Mouse (Mus musculus): ENCODE measurements at regions not wholly inside any gene's neighbourhood (a gene's known extent, or its start where the extent isn't known, plus 50 kb on each side); places are given as distances from the start of the nearest gene placed in this dataset.

DNA sequence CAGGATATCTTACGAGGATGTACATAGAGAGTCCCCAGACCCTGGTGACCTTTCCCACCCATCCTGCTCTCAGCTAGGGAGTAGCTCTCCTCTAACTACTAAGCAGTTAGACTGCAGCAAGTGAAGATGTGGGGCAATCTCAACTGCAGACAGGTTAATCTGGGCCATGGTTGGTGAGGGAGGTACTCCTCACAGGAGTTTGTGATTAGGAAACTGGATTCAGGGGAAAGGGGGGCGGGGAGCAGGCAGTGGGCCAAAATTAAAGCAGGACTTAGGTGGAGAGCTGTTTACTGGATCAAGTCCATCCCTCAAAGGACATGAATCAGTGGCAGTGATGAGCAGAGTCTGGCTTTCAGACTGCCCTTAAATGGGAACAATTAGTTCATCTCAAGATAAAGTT is 374.6 kb upstream of the Xrcc4 start:
- no peak overlapping the region for H3K4me3 ChIP-seq (replicated peaks; ENCODE audit: insufficient read depth, low read depth, low read length)
- WGBS: 84% methylated on average over 2 of the region's 2 CpGs

DNA sequence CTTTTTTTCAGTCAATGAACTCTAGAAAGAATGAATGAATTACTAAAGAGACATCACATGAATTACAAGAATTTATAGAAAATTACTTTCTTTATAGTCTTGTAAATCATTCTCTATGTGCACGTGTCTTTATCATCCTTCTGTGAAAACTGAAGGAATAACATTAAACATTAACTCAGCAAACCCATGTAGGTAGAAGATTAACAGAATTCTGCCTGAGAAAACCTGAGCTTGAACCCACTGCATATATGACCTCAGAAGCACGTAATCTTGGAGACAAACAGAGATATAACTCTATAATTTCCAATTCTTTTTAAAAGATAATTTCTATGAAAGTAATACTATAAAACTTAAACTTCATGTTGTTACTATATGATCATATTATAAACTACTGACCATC is 374.0 kb upstream of the Xrcc4 start:
- 87% methylated on average over 2 of the region's 2 CpGs for WGBS
- Histone ChIP-seq H3K4me1 (ENCODE audit: control insufficient read depth, insufficient read depth, low read length) (no peaks in the 10 kb centered on the region), H3K4me3 (replicated peaks; ENCODE audit: insufficient read depth, low read depth, low read length) (no peak overlapping the region), H3K27ac (ENCODE audit: insufficient read depth, low read length) (no peak overlapping the region), H3K27me3 (ENCODE audit: control insufficient read depth, insufficient read depth, low read length) (no peaks in the 10 kb centered on the region)
- DNase-seq: no peak
- TF ChIP-seq CTCF (IDR thresholded peaks at IDR 0.05; ENCODE audit: borderline replicate concordance, insufficient read depth, low read depth, low read length): no peak
- no peak for TF ChIP-seq POLR2A (IDR thresholded peaks at IDR 0.05; ENCODE audit: borderline replicate concordance, insufficient read depth, low read length)

More for the DNA sequence above, 374.6 kb upstream of the Xrcc4 start:
- no peak overlapping the region for H3K27ac ChIP-seq (ENCODE audit: insufficient read depth, low read length)
- DNase-seq: no peak
- no peak for TF ChIP-seq CTCF (IDR thresholded peaks at IDR 0.05; ENCODE audit: borderline replicate concordance, insufficient read depth, low read depth, low read length)
- no peak for TF ChIP-seq POLR2A (IDR thresholded peaks at IDR 0.05; ENCODE audit: borderline replicate concordance, insufficient read depth, low read length)
- no peaks in the 10 kb centered on the region for H3K4me1 ChIP-seq (ENCODE audit: control insufficient read depth, insufficient read depth, low read length)
- H3K27me3 ChIP-seq (ENCODE audit: control insufficient read depth, insufficient read depth, low read length): no peaks in the 10 kb centered on the region

DNA sequence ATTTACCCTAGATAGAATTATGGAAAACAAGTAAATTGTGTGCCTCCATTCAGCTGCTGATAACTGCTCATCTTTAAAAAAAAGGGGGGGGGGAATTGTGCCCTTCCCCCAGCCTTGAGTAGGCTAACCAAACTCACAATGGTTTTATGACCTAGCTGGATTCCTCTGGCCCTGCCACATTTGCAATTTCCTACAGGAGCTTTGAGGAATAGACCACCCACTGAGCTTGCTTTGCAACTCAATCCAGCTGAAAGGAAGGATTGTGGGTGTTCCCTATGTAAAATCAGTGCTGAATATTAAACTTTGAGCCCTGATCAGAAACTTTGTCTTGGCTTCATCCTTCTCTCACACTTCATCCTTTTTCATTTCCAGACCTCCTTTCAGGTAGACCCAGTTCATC is 365.2 kb upstream of the Xrcc4 start:
- TF ChIP-seq CTCF (IDR thresholded peaks at IDR 0.05; ENCODE audit: borderline replicate concordance, insufficient read depth, low read depth, low read length) (no peak), POLR2A (IDR thresholded peaks at IDR 0.05; ENCODE audit: borderline replicate concordance, insufficient read depth, low read length) (no peak)
- DNase-seq: no peak
- H3K27ac ChIP-seq (ENCODE audit: insufficient read depth, low read length): no peak overlapping the region
- no peaks in the 10 kb centered on the region for H3K4me1 ChIP-seq (ENCODE audit: control insufficient read depth, insufficient read depth, low read length)
- H3K4me3 ChIP-seq (replicated peaks; ENCODE audit: insufficient read depth, low read depth, low read length): no peak overlapping the region
- H3K27me3 ChIP-seq (ENCODE audit: control insufficient read depth, insufficient read depth, low read length): no peaks in the 10 kb centered on the region

DNA sequence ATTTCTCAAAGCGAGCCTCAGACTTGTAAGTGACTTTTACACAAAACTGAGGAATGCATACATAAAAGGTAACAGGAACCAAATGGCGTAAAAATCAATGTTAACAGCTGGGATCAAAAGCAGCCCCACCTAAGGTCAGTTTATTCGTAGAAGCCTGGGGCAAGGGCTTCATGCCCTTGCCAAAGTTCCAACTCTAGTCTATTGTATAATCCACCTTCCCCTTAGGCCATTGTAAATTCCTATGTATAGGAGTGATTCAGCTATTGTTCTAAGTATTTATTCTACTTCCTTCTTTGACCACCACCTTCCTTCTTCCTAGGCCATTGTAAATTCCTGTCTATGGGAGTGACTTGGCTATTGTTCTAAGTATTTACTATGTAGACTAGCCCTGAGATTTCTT is 337.5 kb upstream of the Xrcc4 start:
- no peaks in the 10 kb centered on the region for H3K4me1 ChIP-seq (ENCODE audit: control insufficient read depth, insufficient read depth, low read length)
- DNase-seq: no peak
- H3K27me3 ChIP-seq (ENCODE audit: control insufficient read depth, insufficient read depth, low read length): no peaks in the 10 kb centered on the region
- TF ChIP-seq POLR2A (IDR thresholded peaks at IDR 0.05; ENCODE audit: borderline replicate concordance, insufficient read depth, low read length): no peak
- TF ChIP-seq CTCF (IDR thresholded peaks at IDR 0.05; ENCODE audit: borderline replicate concordance, insufficient read depth, low read depth, low read length): no peak
- no peak overlapping the region for H3K4me3 ChIP-seq (replicated peaks; ENCODE audit: insufficient read depth, low read depth, low read length)
- no peak overlapping the region for H3K27ac ChIP-seq (ENCODE audit: insufficient read depth, low read length)
- 89% methylated on average over 3 of the region's 3 CpGs for WGBS

DNA sequence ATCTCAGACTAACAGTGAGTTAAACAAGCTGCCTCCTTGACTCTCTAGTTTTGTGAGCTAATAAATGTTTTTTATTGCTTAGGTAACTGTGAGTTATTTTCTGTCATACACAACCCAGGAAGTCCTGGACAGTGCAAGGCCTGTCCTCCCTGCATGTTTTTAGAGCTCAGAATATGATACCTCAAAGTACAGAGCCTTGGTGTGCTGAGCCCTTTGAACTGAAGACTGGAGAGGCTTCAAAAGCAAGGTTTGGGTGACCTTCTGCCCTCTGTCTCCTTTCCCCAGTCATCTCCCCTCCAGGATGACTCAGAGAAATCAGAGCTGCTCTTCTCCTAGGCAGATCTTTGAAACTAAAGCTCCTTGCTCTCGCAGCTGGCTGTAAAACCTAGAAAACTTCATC is 336.0 kb upstream of the Xrcc4 start:
- Histone ChIP-seq H3K27ac (ENCODE audit: insufficient read depth, low read length) (no peak overlapping the region), H3K27me3 (ENCODE audit: control insufficient read depth, insufficient read depth, low read length) (no peaks in the 10 kb centered on the region), H3K4me3 (replicated peaks; ENCODE audit: insufficient read depth, low read depth, low read length) (no peak overlapping the region), H3K4me1 (ENCODE audit: control insufficient read depth, insufficient read depth, low read length) (no peaks in the 10 kb centered on the region)
- WGBS: 87% methylated on average over 1 of the region's 1 CpGs
- TF ChIP-seq POLR2A (IDR thresholded peaks at IDR 0.05; ENCODE audit: borderline replicate concordance, insufficient read depth, low read length): no peak
- no peak for TF ChIP-seq CTCF (IDR thresholded peaks at IDR 0.05; ENCODE audit: borderline replicate concordance, insufficient read depth, low read depth, low read length)
- no peak for DNase-seq

DNA sequence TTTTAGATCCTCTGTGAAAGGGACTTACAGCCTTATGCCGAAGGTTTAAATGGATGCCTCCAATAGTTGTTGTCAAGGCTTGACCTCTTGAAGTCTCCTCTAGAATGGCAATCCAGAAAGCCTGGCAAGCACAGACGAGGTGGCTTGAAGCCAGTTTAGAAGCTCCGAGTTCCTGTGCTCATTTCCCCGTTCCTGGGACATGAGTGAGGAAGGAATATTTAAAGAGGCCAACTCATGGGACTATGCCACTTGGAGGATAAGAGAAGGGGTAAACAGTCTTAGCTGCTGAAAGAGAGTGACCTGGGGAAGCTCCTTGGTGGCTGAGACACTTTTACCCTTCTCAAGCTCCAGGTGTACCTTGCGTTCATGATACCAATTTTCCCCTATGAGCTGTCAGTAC is 335.1 kb upstream of the Xrcc4 start:
- TF ChIP-seq CTCF (IDR thresholded peaks at IDR 0.05; ENCODE audit: borderline replicate concordance, insufficient read depth, low read depth, low read length): no peak
- 50% methylated on average over 5 of the region's 5 CpGs for WGBS
- H3K27ac ChIP-seq (ENCODE audit: insufficient read depth, low read length): no peak overlapping the region
- H3K4me3 ChIP-seq (replicated peaks; ENCODE audit: insufficient read depth, low read depth, low read length): no peak overlapping the region
- H3K4me1 ChIP-seq (ENCODE audit: control insufficient read depth, insufficient read depth, low read length): no peaks in the 10 kb centered on the region
- no peak for DNase-seq
- H3K27me3 ChIP-seq (ENCODE audit: control insufficient read depth, insufficient read depth, low read length): no peaks in the 10 kb centered on the region

DNA sequence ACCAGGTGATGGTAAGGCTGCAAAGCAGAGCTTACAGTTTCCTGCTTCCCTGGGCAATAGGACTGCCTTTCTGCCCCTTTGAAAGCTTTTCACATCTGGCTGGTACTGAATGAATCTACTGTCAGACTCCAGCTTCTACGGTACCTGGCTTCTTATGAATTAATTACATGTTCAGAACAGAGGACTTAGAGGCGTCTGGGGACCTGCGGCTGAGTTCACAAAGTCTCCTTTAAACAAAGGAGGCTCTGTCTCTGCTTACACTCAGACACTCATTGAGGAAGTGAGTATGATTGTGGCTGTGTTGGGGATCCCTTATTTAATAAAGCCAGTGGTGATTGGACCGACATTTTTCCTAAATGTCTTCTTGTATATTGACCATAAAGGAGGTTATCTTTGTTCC is 331.6 kb upstream of the Xrcc4 start:
- no peaks in the 10 kb centered on the region for H3K27me3 ChIP-seq (ENCODE audit: control insufficient read depth, insufficient read depth, low read length)
- 49% methylated on average over 4 of the region's 4 CpGs for WGBS
- no peak for DNase-seq
- TF ChIP-seq POLR2A (IDR thresholded peaks at IDR 0.05; ENCODE audit: borderline replicate concordance, insufficient read depth, low read length) (no peak), CTCF (IDR thresholded peaks at IDR 0.05; ENCODE audit: borderline replicate concordance, insufficient read depth, low read depth, low read length) (no peak)
- H3K4me1 ChIP-seq (ENCODE audit: control insufficient read depth, insufficient read depth, low read length): no peaks in the 10 kb centered on the region
- no peak overlapping the region for H3K27ac ChIP-seq (ENCODE audit: insufficient read depth, low read length)
- H3K4me3 ChIP-seq (replicated peaks; ENCODE audit: insufficient read depth, low read depth, low read length): no peak overlapping the region

DNA sequence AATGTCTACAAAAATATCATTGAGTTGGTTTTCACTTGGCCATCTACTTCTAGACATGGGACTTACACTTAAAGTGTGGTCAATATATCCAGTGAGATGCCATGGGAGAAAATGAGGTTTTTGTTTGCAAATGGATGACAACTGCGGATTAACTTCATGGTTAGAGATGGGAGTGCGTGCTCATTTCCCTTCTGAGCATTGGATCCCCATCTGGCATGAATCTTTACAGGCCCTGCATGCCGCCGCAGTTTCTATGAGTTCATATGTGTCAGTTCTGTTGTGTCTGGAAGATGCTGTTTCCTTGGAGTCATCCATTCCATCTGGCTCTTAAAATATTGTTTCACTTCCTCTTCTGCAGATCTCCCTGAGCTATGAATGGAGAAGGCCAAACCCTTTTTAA is 315.0 kb upstream of the Xrcc4 start:
- Histone ChIP-seq H3K27me3 (ENCODE audit: control insufficient read depth, insufficient read depth, low read length) (no peaks in the 10 kb centered on the region), H3K4me1 (ENCODE audit: control insufficient read depth, insufficient read depth, low read length) (no peaks in the 10 kb centered on the region), H3K4me3 (replicated peaks; ENCODE audit: insufficient read depth, low read depth, low read length) (no peak overlapping the region), H3K27ac (ENCODE audit: insufficient read depth, low read length) (no peak overlapping the region)
- 85% methylated on average over 4 of the region's 4 CpGs for WGBS
- TF ChIP-seq CTCF (IDR thresholded peaks at IDR 0.05; ENCODE audit: borderline replicate concordance, insufficient read depth, low read depth, low read length) (no peak), POLR2A (IDR thresholded peaks at IDR 0.05; ENCODE audit: borderline replicate concordance, insufficient read depth, low read length) (no peak)
- DNase-seq: no peak

DNA sequence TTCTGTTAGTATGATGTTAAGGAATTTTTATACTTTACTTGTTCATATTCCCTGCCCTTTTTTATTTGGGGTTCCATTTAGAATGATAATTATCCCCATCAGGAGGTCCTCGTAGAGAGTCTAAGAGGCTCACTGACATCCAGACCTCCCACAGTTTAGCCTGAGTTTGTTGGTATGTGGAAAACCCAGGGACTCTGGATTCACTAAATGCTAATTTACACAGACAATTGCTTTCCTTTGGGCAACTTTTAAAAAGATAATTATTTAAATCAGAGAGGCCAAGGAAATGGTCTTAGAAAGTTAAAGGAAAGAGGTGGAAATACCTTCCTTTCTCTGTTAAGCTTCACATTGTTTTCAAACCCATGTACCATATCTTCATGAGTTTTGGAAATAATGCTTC is 312.7 kb upstream of the Xrcc4 start:
- Histone ChIP-seq H3K4me1 (ENCODE audit: control insufficient read depth, insufficient read depth, low read length) (no peaks in the 10 kb centered on the region), H3K27ac (ENCODE audit: insufficient read depth, low read length) (no peak overlapping the region), H3K4me3 (replicated peaks; ENCODE audit: insufficient read depth, low read depth, low read length) (no peak overlapping the region), H3K27me3 (ENCODE audit: control insufficient read depth, insufficient read depth, low read length) (no peaks in the 10 kb centered on the region)
- TF ChIP-seq CTCF (IDR thresholded peaks at IDR 0.05; ENCODE audit: borderline replicate concordance, insufficient read depth, low read depth, low read length): no peak
- no peak for TF ChIP-seq POLR2A (IDR thresholded peaks at IDR 0.05; ENCODE audit: borderline replicate concordance, insufficient read depth, low read length)
- no peak for DNase-seq
- 24% methylated on average over 1 of the region's 1 CpGs for WGBS
